In the genomic region with DNA sequence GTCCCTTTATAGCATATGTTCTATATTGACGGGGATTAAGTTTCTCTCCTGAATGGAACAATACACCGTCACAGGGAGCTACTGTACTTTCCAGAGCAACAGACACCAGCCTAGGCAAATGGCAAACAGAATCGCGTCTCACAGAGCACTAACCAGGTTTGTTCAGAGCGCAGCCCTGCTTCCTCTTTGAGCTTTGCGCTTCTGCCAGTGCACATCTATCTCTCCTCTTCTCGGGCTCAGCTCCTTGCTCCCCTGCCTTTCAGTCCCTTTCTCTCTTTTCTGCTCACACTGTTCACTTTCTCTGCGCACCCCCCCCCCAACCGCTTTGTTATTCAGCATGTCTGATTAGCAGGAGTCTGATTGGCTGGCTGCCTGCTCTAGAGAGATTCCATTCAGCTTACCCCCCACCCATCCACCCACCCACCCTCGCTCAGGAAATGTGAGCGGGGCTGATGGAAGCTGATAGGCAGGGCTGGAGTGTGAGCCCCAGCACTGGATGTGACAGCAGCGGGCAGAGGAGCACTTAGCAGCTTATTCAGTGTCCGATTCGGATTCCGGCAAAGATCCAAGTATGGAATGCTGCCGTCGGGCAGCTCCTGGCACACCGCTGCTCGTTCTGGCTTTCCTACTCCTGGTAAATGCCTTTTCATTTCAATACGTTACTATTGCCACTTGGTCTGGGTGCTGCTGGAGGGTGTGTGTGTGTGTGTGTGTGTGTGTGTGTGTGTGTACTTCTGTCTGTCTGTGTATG, we compare ENCODE assay signal across 8 mouse cellular contexts.
DNase-seq lines count a peak whose midpoint lies in the region; ATAC-seq and TF ChIP-seq lines count a peak whose summit lies in the region.

No protein-coding gene starts in this region.

- no peaks in the 10 kb centered on the region for H3K36me3 ChIP-seq in forebrain, embryonic 14.5 days (ENCODE audit: control insufficient read depth, insufficient read depth, low read length)
- H3K36me3 ChIP-seq in liver, embryonic 12.5 days, result no peaks in the 10 kb centered on the region
- no peaks in the 10 kb centered on the region for H3K36me3 ChIP-seq in myocyte (ENCODE audit: control insufficient read depth, insufficient read depth)

- no peaks in the 10 kb centered on the region for H3K79me2 ChIP-seq in myocyte (ENCODE audit: control insufficient read depth, insufficient read depth)

- 4% methylated on average over 20 of the region's 20 CpGs for WGBS in cerebellum, adult 2 months
- 0% methylated on average over 20 of the region's 20 CpGs for WGBS in forebrain, embryonic 14.5 days
- 0% methylated on average over 19 of the region's 20 CpGs for WGBS in liver, embryonic 12.5 days (ENCODE audit: insufficient replicate concordance)

- peak overlapping the region; percentile 29 for H3K4me3 ChIP-seq in cerebellum, adult 2 months (replicated peaks; ENCODE audit: insufficient read depth, low read depth, low read length)
- H3K4me3 ChIP-seq in forebrain, embryonic 14.5 days (ENCODE audit: low read depth, low read length), result peak overlapping the region; percentile 41
- peak overlapping the region; percentile 47 for H3K4me3 ChIP-seq in liver, embryonic 12.5 days
- peak overlapping the region; percentile 4 for H3K4me3 ChIP-seq in myocyte

- peak; percentile 98 for ATAC-seq in forebrain, embryonic 14.5 days
- ATAC-seq in liver, embryonic 12.5 days, result peak; percentile 91

- intact Hi-C loops in heart, postnatal 10 days (cut with DNase I), result loop anchor here (10.0 kb wide), 1 partner anchor 431 kb away; no protein-coding TSS in a partner anchor

- TF ChIP-seq POLR2A in cerebellum, adult 2 months (IDR thresholded peaks at IDR 0.05; ENCODE audit: borderline replicate concordance, insufficient read depth, low read length), result no peak
- no peak for TF ChIP-seq POLR2A in myocyte (IDR thresholded peaks at IDR 0.05; ENCODE audit: insufficient read length, low read depth)

- H3K4me2 ChIP-seq in forebrain, embryonic 14.5 days (ENCODE audit: low read length), result peak overlapping the region; percentile 58
- H3K4me2 ChIP-seq in liver, embryonic 12.5 days, result peak overlapping the region; percentile 71
- H3K4me2 ChIP-seq in myocyte (ENCODE audit: low read depth), result peak overlapping the region; percentile 64

- no peaks in the 10 kb centered on the region for H3K27me3 ChIP-seq in cerebellum, adult 2 months (ENCODE audit: control insufficient read depth, insufficient read depth, low read length)
- no peaks in the 10 kb centered on the region for H3K27me3 ChIP-seq in forebrain, embryonic 14.5 days (replicated peaks; ENCODE audit: control insufficient read depth, insufficient read depth, low read length)
- no peaks in the 10 kb centered on the region; the same call in 1 of the 2 replicates for H3K27me3 ChIP-seq in liver, embryonic 12.5 days (replicated peaks)
- H3K27me3 ChIP-seq in myocyte (ENCODE audit: control insufficient read depth, insufficient read depth, insufficient read length), result no peaks in the 10 kb centered on the region

- H3K9ac ChIP-seq in forebrain, embryonic 14.5 days (ENCODE audit: low read length), result peak overlapping the region; percentile 26
- H3K9ac ChIP-seq in liver, embryonic 12.5 days, result 0 out of 2 replicates have a peak overlapping the region, but pooled peaks have one; percentile 22

- TF ChIP-seq CTCF in cerebellum, adult 2 months (IDR thresholded peaks at IDR 0.05; ENCODE audit: borderline replicate concordance, insufficient read depth, low read depth, low read length), result no peak

- H3K4me1 ChIP-seq in cerebellum, adult 2 months (ENCODE audit: control insufficient read depth, insufficient read depth, low read length), result no peaks in the 10 kb centered on the region
- H3K4me1 ChIP-seq in forebrain, embryonic 14.5 days (ENCODE audit: control insufficient read depth, insufficient read depth, low read length), result no peaks in the 10 kb centered on the region; the same call in 1 of the 2 replicates
- 0 out of 2 replicates have a peak, but pooled peaks cover 12% of the 10 kb centered on the region for H3K4me1 ChIP-seq in liver, embryonic 12.5 days

- peak; percentile 41 to 49 for DNase-seq in cerebellum, adult 2 months
- DNase-seq in forebrain, embryonic 14.5 days (ENCODE audit: low spot score), result peak; percentile 94
- peak; percentile 59 to 64 for DNase-seq in heart, postnatal 10 days
- peak; percentile 39 to 65 for DNase-seq in kidney, postnatal 36 days
- DNase-seq in testis, postnatal 14 days (ENCODE audit: low spot score), result peak; percentile 12
- DNase-seq in spleen, postnatal 36 days (ENCODE audit: low spot score in 2 of 2), result no peak

- H3ac ChIP-seq in myocyte (ENCODE audit: control insufficient read depth, insufficient read length), result no peak overlapping the region

- H3K9me3 ChIP-seq in forebrain, embryonic 14.5 days (replicated peaks; ENCODE audit: control insufficient read depth, low read length), result no peaks in the 10 kb centered on the region
- H3K9me3 ChIP-seq in liver, embryonic 12.5 days (replicated peaks), result no peaks in the 10 kb centered on the region

- H3K27ac ChIP-seq in cerebellum, adult 2 months (ENCODE audit: insufficient read depth, low read length), result no peak overlapping the region
- peak overlapping the region; percentile 67 for H3K27ac ChIP-seq in forebrain, embryonic 14.5 days (ENCODE audit: low read depth, low read length)
- no peak overlapping the region for H3K27ac ChIP-seq in liver, embryonic 12.5 days

TF ChIP-seq in myocyte, 11 proteins besides CTCF, POLR2A, EP300 and RAD21:
- TF ChIP-seq POLR2AphosphoS2 (IDR thresholded peaks at IDR 0.05; ENCODE audit: insufficient read length, low read depth) (no peak), MAX (IDR thresholded peaks at IDR 0.05; ENCODE audit: low read depth) (no peak), MYOG (IDR thresholded peaks at IDR 0.05; ENCODE audit: control insufficient read depth in 1 of 3, insufficient read depth in 1 of 3, insufficient read length in 2 of 3, low read depth in 2 of 3) (no peak), E2F4 (IDR thresholded peaks at IDR 0.05; ENCODE audit: insufficient read depth) (no peak), USF1 (IDR thresholded peaks at IDR 0.05; ENCODE audit: low read depth) (no peak), CEBPB (IDR thresholded peaks at IDR 0.05; ENCODE audit: insufficient read depth, poor library complexity, severe bottlenecking) (no peak), SRF (IDR thresholded peaks at IDR 0.05; ENCODE audit: control insufficient read depth, insufficient read length, low read depth) (no peak), TCF3 (IDR thresholded peaks at IDR 0.05; ENCODE audit: insufficient read length, low read depth) (no peak), MYOD1 (IDR thresholded peaks at IDR 0.05; ENCODE audit: control insufficient read depth in 1 of 3, insufficient read length in 2 of 3, low read depth in 2 of 3) (no peak), TCF12 (IDR thresholded peaks at IDR 0.05; ENCODE audit: insufficient read depth, poor library complexity, severe bottlenecking) (no peak), REST (IDR thresholded peaks at IDR 0.05; ENCODE audit: insufficient read depth, insufficient read length) (no peak)

Comparison
In these comparisons a context has a peak if more than half of its experiments do, and no peak if none do; other contexts are left out.
1. DNase-seq: peak in cerebellum, adult 2 months (2 of 2), forebrain, embryonic 14.5 days (single experiment), heart, postnatal 10 days (2 of 2), kidney, postnatal 36 days (2 of 2) and testis, postnatal 14 days (single experiment); none in spleen, postnatal 36 days (0 of 2).
2. Peak in every context shown above with its lines, with median percentiles within 50 percentile points of each other: H3K4me3 ChIP-seq and H3K4me2 ChIP-seq.